Mouse (Mus musculus): ENCODE data around the gene Frmd8.

DNA sequence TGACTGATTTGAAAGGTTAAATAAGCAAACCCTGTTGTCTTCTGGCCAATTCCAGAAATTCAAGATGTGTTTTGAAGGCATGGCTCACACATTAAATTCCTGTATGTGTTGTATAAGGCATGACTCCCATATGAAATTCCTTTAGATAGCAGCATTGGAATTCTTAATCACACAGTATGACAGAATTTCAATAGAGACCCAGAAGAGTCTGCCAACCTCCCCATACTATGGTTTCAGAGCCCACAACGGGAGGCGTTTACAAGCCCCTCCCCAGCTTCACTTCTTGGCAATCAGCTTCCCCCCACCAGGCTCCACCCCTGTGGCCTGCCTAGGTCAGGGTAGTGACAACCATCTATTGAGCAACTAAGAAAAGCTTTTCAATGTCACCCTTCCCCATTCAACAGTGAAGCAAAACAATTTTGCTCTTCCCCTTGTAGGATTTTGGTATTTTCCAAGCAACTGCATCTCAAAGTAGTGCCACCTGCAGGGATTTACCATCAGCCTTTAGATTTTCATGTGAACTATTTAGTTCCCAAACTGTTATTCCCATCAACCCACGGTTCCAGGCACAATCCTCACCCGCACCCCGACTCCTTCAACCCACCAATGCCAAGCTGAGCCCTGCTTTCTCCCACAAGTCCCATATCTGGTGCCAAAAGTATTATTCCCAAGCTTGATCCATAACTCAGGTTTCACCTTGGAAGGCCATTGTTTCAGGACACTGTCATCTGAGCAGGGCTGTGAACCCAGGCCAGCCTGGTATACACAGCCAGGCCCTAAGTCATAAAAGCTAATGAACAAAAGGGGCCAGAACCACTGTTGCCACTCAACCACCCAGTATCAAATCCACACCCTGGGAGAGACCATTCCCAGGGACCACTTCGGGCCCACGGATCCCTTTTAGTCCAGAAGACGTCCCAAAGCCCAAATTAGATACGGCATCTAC, 32.0 kb downstream of the Frmd8 start:
- no peak for TF ChIP-seq CTCF (conservative IDR thresholded peaks at IDR 0.05; ENCODE audit: low read length)
- no peak for TF ChIP-seq POU5F1 (IDR thresholded peaks at IDR 0.05; ENCODE audit: borderline replicate concordance, low read length)
- TF ChIP-seq NANOG (IDR thresholded peaks at IDR 0.05; ENCODE audit: borderline replicate concordance, low read length): no peak
